Mouse (Mus musculus): ENCODE results near the gene Kif3a. TPM values are rescaled to one million over a fixed set of nuclear protein-coding genes. Genes with fewer than 3 reads are reported as not detected.
A peak's percentile ranks its signal among the peaks of the same experiment; 100 is the strongest.

The Kif3a gene
- total and polyA plus RNA-seq, 3 experiments: 7.7 to 26.5 (median 18.3) TPM

- no peak overlapping the region for H3K9ac ChIP-seq (ENCODE audit: insufficient read depth, low read depth)
- no peaks in the 10 kb centered on the region for H3K27me3 ChIP-seq (replicated peaks)
- H3K4me1 ChIP-seq (ENCODE audit: control insufficient read depth in 1 of 2, insufficient read depth in 2 of 2): peaks cover 42 to 69% of the 10 kb centered on the region in 2 experiments
- no peak overlapping the region for H3K4me2 ChIP-seq (ENCODE audit: insufficient read depth, low read depth, poor library complexity, severe bottlenecking)
- no peak overlapping the region for H3K4me3 ChIP-seq (replicated peaks in 1 of 3; ENCODE audit: low read depth in 2 of 3, low read length in 2 of 3, poor library complexity in 1 of 3)
- H3K9me3 ChIP-seq (replicated peaks; ENCODE audit: low read length): peaks cover 28% of the 10 kb centered on the region
- peaks cover 20 to 52% of the 10 kb centered on the region in 2 experiments for H3K36me3 ChIP-seq (replicated peaks in 1 of 2; ENCODE audit: control insufficient read depth in 1 of 2, insufficient read depth in 1 of 2, low read length in 1 of 2)
- peak overlapping the region; percentile 45 for H3K27ac ChIP-seq (ENCODE audit: insufficient read depth, low read depth)
- peaks cover 5% of the 10 kb centered on the region; the same call in 1 of the 2 replicates for H3K79me2 ChIP-seq (replicated peaks; ENCODE audit: control insufficient read depth, extremely low read depth, insufficient read depth, poor library complexity, severe bottlenecking)
- TF ChIP-seq BHLHE40 (IDR thresholded peaks at IDR 0.05; ENCODE audit: low read depth, low read length) (peak; percentile 48), POLR2A (IDR thresholded peaks at IDR 0.05; ENCODE audit: low read depth, low read length) (0 out of 2 replicates have a peak, but pooled peaks have one; percentile 25), MAZ (IDR thresholded peaks at IDR 0.05; ENCODE audit: low read depth, low read length) (peak; percentile 47; the same call in 1 of the 2 replicates), ZNF384 (IDR thresholded peaks at IDR 0.05; ENCODE audit: low read depth, low read length) (peak; percentile 43; the same call in 1 of the 2 replicates), TBP (conservative IDR thresholded peaks at IDR 0.05; ENCODE audit: low read depth, low read length) (0 out of 2 replicates have a peak, but pooled peaks have one; percentile 5), ETS1 (conservative IDR thresholded peaks at IDR 0.05; ENCODE audit: low read depth, low read length) (no peak), JUND (conservative IDR thresholded peaks at IDR 0.05; ENCODE audit: low read depth, low read length) (peak; percentile 53; the same call in 1 of the 2 replicates), SMC3 (IDR thresholded peaks at IDR 0.05; ENCODE audit: low read depth, low read length) (no peak), JUN (IDR thresholded peaks at IDR 0.05; ENCODE audit: insufficient read depth, low read depth, low read length) (no peak), EP300 (IDR thresholded peaks at IDR 0.05; ENCODE audit: low read length) (peak; percentile 53), UBTF (IDR thresholded peaks at IDR 0.05; ENCODE audit: low read depth, low read length) (0 out of 2 replicates have a peak, but pooled peaks have one; percentile 60), IRF4 (IDR thresholded peaks at IDR 0.05; ENCODE audit: low read depth, low read length) (peak; percentile 22; the same call in 1 of the 2 replicates), NRF1 (IDR thresholded peaks at IDR 0.05; ENCODE audit: low read depth, low read length) (no peak), MEF2A (IDR thresholded peaks at IDR 0.05; ENCODE audit: borderline replicate concordance, low read depth, low read length) (peak; percentile 77)
- in situ Hi-C loops (cut with MboI; ENCODE audit: low pct_ligation_motif_present, low pct_unique_long_range_greater_than_20kb, low sequenced_read_pairs): no loop called here
- DNase-seq (ENCODE audit: extremely low read depth): peak; percentile 63
- dilution Hi-C loops (cut with MboI; ENCODE audit: extremely low pct_ligation_motif_present, extremely low pct_unique_long_range_greater_than_20kb, low sequenced_read_pairs): no loop called here
Observed at GRCm38 (mm10) chr11:53609672-53610071, 42.5 kb downstream of the Kif3a start.

GRCm38 (mm10) chr11:53615172-53615571 lies 48.0 kb downstream of the Kif3a start:
- Histone ChIP-seq H3K27me3 (replicated peaks) (no peaks in the 10 kb centered on the region), H3K9me3 (replicated peaks; ENCODE audit: low read length) (peaks cover 28% of the 10 kb centered on the region), H3K4me3 (replicated peaks in 1 of 3; ENCODE audit: low read depth in 2 of 3, low read length in 2 of 3, poor library complexity in 1 of 3) (peak overlapping the region; percentile 64 to 88 (median 69)), H3K4me1 (ENCODE audit: control insufficient read depth in 1 of 2, insufficient read depth in 2 of 2) (peaks cover 23 to 46% of the 10 kb centered on the region in 2 experiments), H3K36me3 (replicated peaks in 1 of 2; ENCODE audit: control insufficient read depth in 1 of 2, insufficient read depth in 1 of 2, low read length in 1 of 2) (peaks cover 20 to 46% of the 10 kb centered on the region in 2 experiments), H3K4me2 (ENCODE audit: insufficient read depth, low read depth, poor library complexity, severe bottlenecking) (peak overlapping the region; percentile 79), H3K27ac (ENCODE audit: insufficient read depth, low read depth) (peak overlapping the region; percentile 86), H3K79me2 (replicated peaks; ENCODE audit: control insufficient read depth, extremely low read depth, insufficient read depth, poor library complexity, severe bottlenecking) (peaks cover 25% of the 10 kb centered on the region), H3K9ac (ENCODE audit: insufficient read depth, low read depth) (peak overlapping the region; percentile 97)
- DNase-seq (ENCODE audit: extremely low read depth): no peak
- TF ChIP-seq JUN (IDR thresholded peaks at IDR 0.05; ENCODE audit: insufficient read depth, low read depth, low read length): no peak
- in situ Hi-C loops (cut with MboI; ENCODE audit: low pct_ligation_motif_present, low pct_unique_long_range_greater_than_20kb, low sequenced_read_pairs): no loop called here
- dilution Hi-C loops (cut with MboI; ENCODE audit: extremely low pct_ligation_motif_present, extremely low pct_unique_long_range_greater_than_20kb, low sequenced_read_pairs): no loop called here
